Mouse (Mus musculus) stomach, postnatal 0 days (tissue): Measurements from ENCODE around the gene Nek7.
A peak's percentile ranks its signal among the peaks of the same experiment; 100 is the strongest.

Experiments used
- CTCF ChIP-seq: IDR thresholded peaks from 2 replicates; pipeline ENCODE4 v1.5.1; 2016; ENCODE audit warnings: antibody characterized with exemption, low read depth, mild to moderate bottlenecking, moderate library complexity
- EP300 ChIP-seq: optimal IDR thresholded peaks from 2 replicates; pipeline ENCODE3; 2016; ENCODE audit warnings: antibody characterized with exemption

GRCm38 (mm10) chr1:138619996-138620461 is at the start of gene Nek7:
- TF ChIP-seq CTCF = peak; percentile 80
- no peak for TF ChIP-seq EP300
